Mouse (Mus musculus) right cerebral cortex, adult 18-20 months (tissue): ENCODE results near the gene Bahd1.

Source experiments
- DNase-seq: peaks from one replicate; pipeline ENCODE4 v3.0.0; 2022; ENCODE audit warnings: mixed read lengths

Gene Bahd1

GRCm38 (mm10) chr2:118948818-118949217 lies 48.6 kb downstream of the Bahd1 start:
- no peak for DNase-seq

GRCm38 (mm10) chr2:118949699-118950098 lies 49.5 kb downstream of the Bahd1 start:
- DNase-seq, result no peak

DNA sequence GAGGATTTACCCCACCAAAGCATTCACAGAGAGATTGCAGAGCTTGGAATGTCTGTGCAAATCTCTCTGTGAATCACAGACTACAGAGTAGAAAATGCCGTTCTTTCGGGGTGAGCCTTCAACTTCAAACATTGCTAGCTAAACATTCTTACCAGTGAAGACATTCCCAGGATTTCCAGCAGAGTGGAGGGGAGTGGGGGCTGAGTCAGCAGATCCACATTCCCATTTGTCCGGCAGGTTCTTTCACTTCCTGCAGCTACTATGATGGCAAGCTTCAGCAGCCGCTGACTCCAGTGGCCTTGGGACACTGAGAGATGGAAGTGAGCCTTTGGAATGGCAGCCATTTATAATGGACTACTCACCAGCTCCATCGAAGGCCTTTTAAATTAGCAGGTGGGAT lies 56.3 kb downstream of the Bahd1 start:
- no peak for DNase-seq

DNA sequence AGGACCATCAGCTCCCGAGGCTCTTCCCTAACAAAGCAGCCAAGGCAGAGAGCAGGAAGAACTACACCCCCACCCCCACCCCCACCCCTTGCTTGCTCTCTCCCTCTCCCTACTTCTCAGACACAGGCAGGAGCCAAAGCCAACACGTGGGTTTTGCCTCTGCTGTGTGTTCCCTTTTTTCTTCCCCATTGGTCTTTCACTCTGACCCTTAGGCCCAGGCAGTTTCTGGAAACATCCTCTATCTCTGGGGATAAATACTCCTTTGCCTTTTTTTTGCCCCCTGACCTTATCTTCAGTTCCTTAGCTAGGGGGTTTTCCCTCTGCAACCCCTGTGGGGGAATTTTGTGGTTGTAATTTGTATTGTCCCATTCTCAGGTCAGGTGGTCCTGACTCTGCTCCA lies 59.5 kb downstream of the Bahd1 start:
- no peak for DNase-seq

GRCm38 (mm10) chr2:118960413-118960812 lies 60.2 kb downstream of the Bahd1 start:
- no peak for DNase-seq

DNA sequence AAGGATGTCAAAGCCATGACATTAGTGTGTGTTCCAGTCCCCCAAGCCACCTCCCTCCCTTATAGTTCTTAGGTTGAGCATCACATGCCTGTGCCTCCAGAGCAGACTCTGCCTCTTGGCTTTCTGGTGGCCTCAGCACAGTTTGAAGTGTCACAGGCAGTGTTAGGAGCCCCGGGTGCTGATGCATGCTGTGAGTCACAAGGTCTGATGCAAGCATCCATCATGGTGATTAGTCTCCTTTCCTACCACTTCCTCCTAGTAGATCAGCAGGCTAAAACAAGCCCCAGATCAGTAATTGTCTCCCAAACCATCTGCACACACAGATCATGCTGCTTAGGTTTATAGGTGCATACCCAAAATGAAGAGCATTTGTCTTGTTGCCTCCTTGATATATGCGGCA lies 61.4 kb downstream of the Bahd1 start:
- no peak for DNase-seq

GRCm38 (mm10) chr2:118963007-118963675 lies 63.0 kb downstream of the Bahd1 start:
- no peak for DNase-seq

DNA sequence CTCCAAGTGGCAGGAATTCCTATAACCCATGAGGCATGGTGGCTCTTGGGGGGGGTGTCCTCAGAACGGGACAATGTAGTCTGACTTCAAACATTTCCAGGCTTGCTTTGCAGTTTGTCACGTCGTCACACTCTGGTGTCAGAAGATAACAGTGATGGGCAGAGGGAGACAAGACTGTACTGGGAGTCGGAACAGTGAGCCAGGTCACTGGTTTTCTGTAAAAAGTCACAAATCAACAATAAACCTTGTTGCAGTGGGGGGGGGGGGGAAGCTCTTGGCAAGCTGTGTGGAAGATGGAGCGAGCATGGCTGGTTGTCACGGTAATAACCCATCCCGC lies 63.5 kb downstream of the Bahd1 start:
- no peak for DNase-seq

DNA sequence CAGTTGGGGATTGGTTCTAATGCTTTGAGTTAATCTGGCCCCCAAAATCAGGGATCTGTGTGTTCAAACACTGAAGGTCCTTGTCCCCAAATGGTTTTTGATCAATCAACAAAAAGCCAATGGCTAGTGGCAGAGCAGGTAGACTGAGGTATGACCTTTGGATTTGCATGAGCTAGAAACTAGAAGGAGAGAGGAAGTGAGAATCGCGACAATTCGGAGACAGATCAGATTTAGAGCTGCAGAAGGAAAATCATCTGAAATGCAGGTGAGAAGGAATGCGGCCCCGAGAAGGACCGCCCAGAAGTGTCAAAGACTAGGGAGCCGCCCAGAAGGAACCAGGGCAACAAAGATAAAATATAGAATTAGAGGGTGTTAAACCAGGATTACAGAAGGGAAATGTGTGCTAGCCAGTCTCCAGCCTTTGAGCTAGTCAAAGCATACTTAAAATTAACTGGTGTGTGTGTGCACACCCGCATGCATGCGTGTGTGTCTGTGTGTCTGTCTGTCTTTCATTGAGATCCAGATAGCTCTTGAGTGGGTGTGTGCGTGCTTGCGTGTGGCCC lies 69.5 kb downstream of the Bahd1 start:
- no peak for DNase-seq

DNA sequence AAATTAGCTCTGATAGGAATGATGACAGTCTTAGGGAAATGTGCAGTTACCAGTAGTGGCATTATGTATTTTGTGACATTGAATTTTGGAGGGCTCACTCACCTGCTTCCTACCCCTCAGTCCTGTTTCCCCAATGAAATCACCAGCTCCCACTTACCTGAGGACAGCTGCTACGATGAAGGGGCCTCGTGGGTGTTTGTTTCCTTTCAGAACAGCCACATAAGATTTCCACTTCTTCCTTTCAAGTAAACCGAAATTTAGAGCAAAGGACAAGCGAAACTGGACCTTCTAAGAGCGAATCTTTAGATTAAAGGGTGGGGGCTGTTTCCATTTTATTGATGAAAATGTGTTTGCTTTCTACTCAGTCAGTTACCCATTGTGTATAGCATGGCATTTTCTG lies 71.9 kb downstream of the Bahd1 start:
- no peak for DNase-seq

- DNase-seq, result peak; percentile 80
These were observed 72.7 kb downstream of the Bahd1 start for GRCm38 (mm10) chr2:118972687-118973376.
